Mouse (Mus musculus) C2C12 (cell line): ENCODE measurements at regions not wholly inside any gene's neighbourhood (a gene's known extent, or its start where the extent isn't known, plus 50 kb on each side); places are given as distances from the start of the nearest gene placed in this dataset.
"Not testable (repeated sequence)": the region's sequence is repeated elsewhere in the genome, so short reads cannot be mapped to it uniquely, and the experiment has no call there.

ENCODE experiments used
- H3K27me3 ChIP-seq: one replicate; pipeline ENCODE4 v1.6.1; 2011; ENCODE audit not compliant: control insufficient read depth, insufficient read depth, insufficient read length
- H3K36me3 ChIP-seq: one replicate; pipeline ENCODE4 v1.6.1; 2011; ENCODE audit not compliant: control insufficient read depth, insufficient read depth
- H3K4me3 ChIP-seq: one replicate; pipeline ENCODE4 v1.5.1; 2011; ENCODE audit warnings: mild to moderate bottlenecking, control low read depth; ENCODE audit not compliant: poor library complexity, insufficient read depth, severe bottlenecking
- H3K79me2 ChIP-seq: one replicate; pipeline ENCODE4 v1.6.1; 2011; ENCODE audit not compliant: control insufficient read depth, insufficient read depth
- H3K79me3 ChIP-seq: one replicate; pipeline ENCODE4 v1.6.1; 2011; ENCODE audit warnings: low read depth, control low read depth
- H3ac ChIP-seq: one replicate; pipeline ENCODE3; 2011; ENCODE audit warnings: low read depth; ENCODE audit not compliant: control insufficient read depth, insufficient read length
- CEBPB ChIP-seq: IDR thresholded peaks from one replicate; pipeline ENCODE4 v1.6.1; 2011; ENCODE audit warnings: low read depth, mild to moderate bottlenecking, control low read depth, moderate library complexity
- CTCF ChIP-seq: IDR thresholded peaks from one replicate; pipeline ENCODE4 v1.5.1; 2011; ENCODE audit not compliant: control insufficient read depth, insufficient read depth, insufficient read length
- FOSL1 ChIP-seq: IDR thresholded peaks from one replicate; pipeline ENCODE4 v1.8.0; 2011; ENCODE audit warnings: mild to moderate bottlenecking, low read length; ENCODE audit not compliant: poor library complexity, insufficient read depth, severe bottlenecking
- MAX ChIP-seq: IDR thresholded peaks from one replicate; pipeline ENCODE4 v1.6.1; 2011; ENCODE audit warnings: mild to moderate bottlenecking, control low read depth
- MYOD1 ChIP-seq: IDR thresholded peaks from one replicate; pipeline ENCODE4 v1.6.1; 2011; ENCODE audit warnings: low read depth; ENCODE audit not compliant: control insufficient read depth, insufficient read length
- MYOG ChIP-seq: IDR thresholded peaks from one replicate; pipeline ENCODE4 v1.6.1; 2011; ENCODE audit not compliant: control insufficient read depth, insufficient read length; ENCODE audit errors: extremely low read depth
- USF1 ChIP-seq: IDR thresholded peaks from one replicate; pipeline ENCODE4 v1.6.1; 2011; ENCODE audit warnings: low read depth, mild to moderate bottlenecking, control low read depth, moderate library complexity

GRCm38 (mm10) chr10:66657520-66657919 lies 438.4 kb upstream of the Jmjd1c start:
- H3ac ChIP-seq = no peak overlapping the region

GRCm38 (mm10) chr10:66683160-66683559 lies 412.8 kb upstream of the Jmjd1c start:
- no peak overlapping the region for H3K4me3 ChIP-seq
- no peak overlapping the region for H3ac ChIP-seq
- no peaks in the 10 kb centered on the region for H3K27me3 ChIP-seq
- no peaks in the 10 kb centered on the region for H3K36me3 ChIP-seq
- TF ChIP-seq MAX = no peak
- no peak for TF ChIP-seq USF1
- no peak for TF ChIP-seq FOSL1
- no peak for TF ChIP-seq MYOD1
- TF ChIP-seq MYOG = no peak
- TF ChIP-seq CTCF = no peak
- TF ChIP-seq CEBPB = no peak
- no peaks in the 10 kb centered on the region for H3K79me3 ChIP-seq
- H3K79me2 ChIP-seq = no peaks in the 10 kb centered on the region

More at GRCm38 (mm10) chr10:66657520-66657919, 438.4 kb upstream of the Jmjd1c start:
- Histone ChIP-seq H3K79me3 (no peaks in the 10 kb centered on the region), H3K4me3 (no peak overlapping the region), H3K79me2 (no peaks in the 10 kb centered on the region), H3K27me3 (no peaks in the 10 kb centered on the region), H3K36me3 (no peaks in the 10 kb centered on the region)
- TF ChIP-seq FOSL1 (no peak), MYOG (no peak), CEBPB (no peak), USF1 (no peak), CTCF (no peak), MAX (no peak), MYOD1 (no peak)

- H3ac ChIP-seq, H3K79me3 ChIP-seq, H3K4me3 ChIP-seq, H3K36me3 ChIP-seq, H3K27me3 ChIP-seq, H3K79me2 ChIP-seq: not testable (repeated sequence)
Measured at GRCm38 (mm10) chr10:66689196-66689595, 406.7 kb upstream of the Jmjd1c start.

GRCm38 (mm10) chr10:66694549-66695285 lies 401.2 kb upstream of the Jmjd1c start:
- no peaks in the 10 kb centered on the region for H3K36me3 ChIP-seq
- TF ChIP-seq USF1 = no peak
- no peak for TF ChIP-seq MAX
- no peak for TF ChIP-seq FOSL1
- TF ChIP-seq CTCF = no peak
- TF ChIP-seq MYOG = no peak
- TF ChIP-seq CEBPB = no peak
- no peak for TF ChIP-seq MYOD1
- no peak overlapping the region for H3ac ChIP-seq
- H3K27me3 ChIP-seq = no peaks in the 10 kb centered on the region
- no peaks in the 10 kb centered on the region for H3K79me3 ChIP-seq
- no peaks in the 10 kb centered on the region for H3K79me2 ChIP-seq
- H3K4me3 ChIP-seq = no peak overlapping the region

GRCm38 (mm10) chr10:66714926-66715325 lies 381.0 kb upstream of the Jmjd1c start:
- H3ac ChIP-seq, H3K27me3 ChIP-seq, H3K79me2 ChIP-seq, H3K79me3 ChIP-seq, H3K36me3 ChIP-seq, H3K4me3 ChIP-seq: not testable (repeated sequence)

GRCm38 (mm10) chr10:66717909-66718308 lies 378.0 kb upstream of the Jmjd1c start:
- no peaks in the 10 kb centered on the region for H3K36me3 ChIP-seq
- no peaks in the 10 kb centered on the region for H3K79me2 ChIP-seq
- H3K79me3 ChIP-seq = no peaks in the 10 kb centered on the region
- no peaks in the 10 kb centered on the region for H3K27me3 ChIP-seq
- H3K4me3 ChIP-seq = no peak overlapping the region
- H3ac ChIP-seq = no peak overlapping the region
- TF ChIP-seq MYOD1 = no peak
- TF ChIP-seq CEBPB = no peak
- TF ChIP-seq MAX = no peak

GRCm38 (mm10) chr10:66719796-66720195 lies 376.1 kb upstream of the Jmjd1c start:
- Histone ChIP-seq H3K36me3 (no peaks in the 10 kb centered on the region), H3K27me3 (no peaks in the 10 kb centered on the region), H3K79me2 (no peaks in the 10 kb centered on the region), H3K79me3 (no peaks in the 10 kb centered on the region), H3K4me3 (no peak overlapping the region), H3ac (no peak overlapping the region)
- TF ChIP-seq MAX = no peak
- TF ChIP-seq MYOD1 = no peak
- TF ChIP-seq USF1 = no peak
- TF ChIP-seq FOSL1 = no peak
- no peak for TF ChIP-seq CEBPB
- TF ChIP-seq MYOG = no peak
